Mouse (Mus musculus) ES-CJ7 (cell line): ENCODE measurements around the gene Panx1.

Experiments
- DNase-seq: peaks from one replicate; pipeline ENCODE4 v3.0.0; 2011; ENCODE audit warnings: low read depth, low spot score

The Panx1 gene

GRCm38 (mm10) chr9:15045084-15045669 is at the start of gene Panx1:
TSS of gene Panx1 (minus strand) at chr9:15045478.
- peak; percentile 78 for DNase-seq

- peak; percentile 15 for DNase-seq
Observed at GRCm38 (mm10) chr9:15068686-15069295, 23.5 kb upstream of the Panx1 start.

- DNase-seq = no peak
Observed at GRCm38 (mm10) chr9:15067995-15068685, 22.9 kb upstream of the Panx1 start.

GRCm38 (mm10) chr9:15064176-15064575 is 18.9 kb upstream of the Panx1 start:
- DNase-seq = no peak

GRCm38 (mm10) chr9:15060847-15061246 is 15.6 kb upstream of the Panx1 start:
- DNase-seq = no peak

GRCm38 (mm10) chr9:15060026-15060425 is 14.7 kb upstream of the Panx1 start:
- DNase-seq = no peak

GRCm38 (mm10) chr9:15045740-15046139 is 462 bp upstream of the Panx1 start:
- DNase-seq = no peak

GRCm38 (mm10) chr9:15044391-15045083 is 741 bp downstream of the Panx1 start:
- no peak for DNase-seq

- peak; percentile 12 for DNase-seq
Observed at GRCm38 (mm10) chr9:15041556-15041955, 3.7 kb downstream of the Panx1 start.

- DNase-seq = no peak
Observed at GRCm38 (mm10) chr9:15039848-15040247, 5.4 kb downstream of the Panx1 start.

GRCm38 (mm10) chr9:15037704-15038103 is 7.6 kb downstream of the Panx1 start:
- no peak for DNase-seq

GRCm38 (mm10) chr9:15037237-15037636 is 8.0 kb downstream of the Panx1 start:
- DNase-seq = no peak

GRCm38 (mm10) chr9:15036807-15037206 is 8.5 kb downstream of the Panx1 start:
- DNase-seq = no peak

- no peak for DNase-seq
Observed at GRCm38 (mm10) chr9:15036405-15036804, 8.9 kb downstream of the Panx1 start.

- no peak for DNase-seq
Observed at GRCm38 (mm10) chr9:15035979-15036378, 9.3 kb downstream of the Panx1 start.

- DNase-seq = peak; percentile 59
Observed at GRCm38 (mm10) chr9:15034546-15035273, 10.6 kb downstream of the Panx1 start.

- no peak for DNase-seq
Observed at GRCm38 (mm10) chr9:15033568-15034160, 11.6 kb downstream of the Panx1 start.

- DNase-seq = no peak
Observed at GRCm38 (mm10) chr9:15032797-15033196, 12.5 kb downstream of the Panx1 start.

GRCm38 (mm10) chr9:15030771-15031170 is 14.5 kb downstream of the Panx1 start:
- no peak for DNase-seq

GRCm38 (mm10) chr9:15029025-15029727 is 16.1 kb downstream of the Panx1 start:
- peak; percentile 65 for DNase-seq

- DNase-seq = no peak
Observed at GRCm38 (mm10) chr9:15027725-15028124, 17.6 kb downstream of the Panx1 start.
